Mouse (Mus musculus) retina, adult 2 months (tissue): Measurements from ENCODE around the gene Apba2.

ENCODE experiments used
- DNase-seq: peaks from one replicate; pipeline ENCODE4 v3.0.0-alpha.2; 2012; ENCODE audit warnings: low read depth, low spot score

Gene Apba2

GRCm38 (mm10) chr7:64531297-64531696 is 29.8 kb downstream of the Apba2 start:
- DNase-seq, result no peak

GRCm38 (mm10) chr7:64533374-64533773 is 31.9 kb downstream of the Apba2 start:
- DNase-seq, result no peak

- DNase-seq, result no peak
Measured at GRCm38 (mm10) chr7:64535269-64535668, 33.8 kb downstream of the Apba2 start.

- DNase-seq, result no peak
Measured at GRCm38 (mm10) chr7:64539450-64540148, 38.1 kb downstream of the Apba2 start.

- DNase-seq, result no peak
Measured at GRCm38 (mm10) chr7:64546801-64547200, 45.3 kb downstream of the Apba2 start.

GRCm38 (mm10) chr7:64550856-64551255 is 49.4 kb downstream of the Apba2 start:
- no peak for DNase-seq

GRCm38 (mm10) chr7:64552523-64553190 is 51.2 kb downstream of the Apba2 start:
- DNase-seq, result no peak

GRCm38 (mm10) chr7:64561711-64562498 is 60.4 kb downstream of the Apba2 start:
- no peak for DNase-seq

- no peak for DNase-seq
Measured at GRCm38 (mm10) chr7:64564891-64565571, 63.5 kb downstream of the Apba2 start.

- DNase-seq, result no peak
Measured at GRCm38 (mm10) chr7:64566371-64567243, 65.1 kb downstream of the Apba2 start.

- no peak for DNase-seq
Measured at GRCm38 (mm10) chr7:64568722-64569121, 67.2 kb downstream of the Apba2 start.

GRCm38 (mm10) chr7:64569676-64570075 is 68.2 kb downstream of the Apba2 start:
- DNase-seq, result no peak

- DNase-seq, result no peak
Measured at GRCm38 (mm10) chr7:64570914-64571313, 69.4 kb downstream of the Apba2 start.

- no peak for DNase-seq
Measured at GRCm38 (mm10) chr7:64574144-64574543, 72.6 kb downstream of the Apba2 start.

GRCm38 (mm10) chr7:64576519-64576951 is 75.0 kb downstream of the Apba2 start:
- DNase-seq, result no peak

GRCm38 (mm10) chr7:64578176-64578575 is 76.7 kb downstream of the Apba2 start:
- no peak for DNase-seq

- DNase-seq, result no peak
Measured at GRCm38 (mm10) chr7:64579887-64580286, 78.4 kb downstream of the Apba2 start.

GRCm38 (mm10) chr7:64580293-64580692 is 78.8 kb downstream of the Apba2 start:
- DNase-seq, result no peak

GRCm38 (mm10) chr7:64582358-64582757 is 80.9 kb downstream of the Apba2 start:
- no peak for DNase-seq

GRCm38 (mm10) chr7:64583670-64584121 is 82.2 kb downstream of the Apba2 start:
- no peak for DNase-seq

GRCm38 (mm10) chr7:64586133-64586532 is 84.6 kb downstream of the Apba2 start:
- DNase-seq, result no peak
